Mouse (Mus musculus) myocyte (in vitro differentiated cells): ENCODE results near the gene Cfap69.

Source experiments
- CEBPB ChIP-seq: IDR thresholded peaks from 2 replicates; pipeline ENCODE4 v1.6.1; 2011; ENCODE audit warnings: mild to moderate bottlenecking, moderate library complexity; ENCODE audit not compliant: poor library complexity, insufficient read depth, severe bottlenecking
- POLR2A ChIP-seq: IDR thresholded peaks from one replicate; pipeline ENCODE4 v1.6.1; 2011; ENCODE audit warnings: low read depth, mild to moderate bottlenecking, control low read depth, moderate library complexity; ENCODE audit not compliant: insufficient read length
- REST ChIP-seq: IDR thresholded peaks from one replicate; pipeline ENCODE4 v1.6.1; 2011; ENCODE audit warnings: mild to moderate bottlenecking, control low read depth, moderate library complexity; ENCODE audit not compliant: insufficient read depth, insufficient read length

DNA sequence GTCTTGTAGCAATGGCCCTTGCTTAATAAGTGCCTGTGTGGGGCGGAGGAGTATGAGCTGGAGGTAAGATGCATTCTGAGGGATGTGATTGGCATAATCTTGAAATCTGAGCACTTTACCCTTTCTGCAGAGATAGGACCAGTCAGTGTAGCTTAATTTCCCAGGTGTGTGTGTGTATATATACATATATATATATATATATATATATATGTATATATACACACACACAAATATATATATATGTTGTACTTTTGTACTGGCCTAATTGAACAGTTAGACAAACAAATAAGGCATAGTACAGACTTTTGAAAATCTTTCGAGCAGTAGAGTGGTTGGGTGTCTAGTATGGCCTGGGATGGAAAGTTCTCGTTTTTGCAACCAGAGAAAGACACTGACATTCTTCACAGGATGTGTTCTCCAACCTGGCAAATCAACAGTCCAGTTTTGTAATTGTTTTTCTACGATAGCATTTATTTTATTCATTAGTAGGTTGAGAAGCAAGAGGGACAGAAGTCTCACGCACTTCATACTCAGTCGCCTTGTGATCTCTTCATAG, 410 bp upstream of the Cfap69 start:
- TF ChIP-seq POLR2A, result no peak
- TF ChIP-seq CEBPB, result no peak
- no peak for TF ChIP-seq REST
